Mouse (Mus musculus): ENCODE results near the gene Exoc8.

The Exoc8 gene

DNA sequence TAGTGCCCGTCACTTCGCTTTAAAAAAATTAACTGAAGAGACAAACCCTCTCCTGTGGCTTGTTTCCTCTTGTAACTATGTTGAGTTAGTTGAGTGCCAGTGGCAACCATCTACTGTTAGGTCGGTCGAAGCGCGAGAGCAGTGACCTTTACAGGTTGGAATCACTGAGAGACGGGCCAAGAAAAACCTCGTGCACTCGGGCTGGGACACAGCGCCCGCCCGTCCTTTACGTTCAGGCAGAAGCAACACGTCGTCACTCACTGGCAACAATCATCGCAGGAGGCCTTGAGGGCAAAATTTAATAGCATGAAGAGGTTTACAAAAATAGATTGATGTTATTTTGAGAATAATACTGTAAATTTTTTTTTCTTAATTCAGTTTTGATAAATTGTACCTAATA is 12.4 kb upstream of the Exoc8 start:
- DNase-seq (ENCODE audit: low spot score in 2 of 2) = no peak

- DNase-seq (ENCODE audit: low spot score in 2 of 2) = no peak
These were observed 8.0 kb upstream of the Exoc8 start for GRCm38 (mm10) chr8:124905482-124905881.

- DNase-seq (ENCODE audit: low spot score in 2 of 2) = no peak
These were observed 5.7 kb upstream of the Exoc8 start for GRCm38 (mm10) chr8:124903198-124903597.

GRCm38 (mm10) chr8:124898251-124898905 is 873 bp upstream of the Exoc8 start:
- DNase-seq (ENCODE audit: low spot score in 2 of 2) = no peak

DNA sequence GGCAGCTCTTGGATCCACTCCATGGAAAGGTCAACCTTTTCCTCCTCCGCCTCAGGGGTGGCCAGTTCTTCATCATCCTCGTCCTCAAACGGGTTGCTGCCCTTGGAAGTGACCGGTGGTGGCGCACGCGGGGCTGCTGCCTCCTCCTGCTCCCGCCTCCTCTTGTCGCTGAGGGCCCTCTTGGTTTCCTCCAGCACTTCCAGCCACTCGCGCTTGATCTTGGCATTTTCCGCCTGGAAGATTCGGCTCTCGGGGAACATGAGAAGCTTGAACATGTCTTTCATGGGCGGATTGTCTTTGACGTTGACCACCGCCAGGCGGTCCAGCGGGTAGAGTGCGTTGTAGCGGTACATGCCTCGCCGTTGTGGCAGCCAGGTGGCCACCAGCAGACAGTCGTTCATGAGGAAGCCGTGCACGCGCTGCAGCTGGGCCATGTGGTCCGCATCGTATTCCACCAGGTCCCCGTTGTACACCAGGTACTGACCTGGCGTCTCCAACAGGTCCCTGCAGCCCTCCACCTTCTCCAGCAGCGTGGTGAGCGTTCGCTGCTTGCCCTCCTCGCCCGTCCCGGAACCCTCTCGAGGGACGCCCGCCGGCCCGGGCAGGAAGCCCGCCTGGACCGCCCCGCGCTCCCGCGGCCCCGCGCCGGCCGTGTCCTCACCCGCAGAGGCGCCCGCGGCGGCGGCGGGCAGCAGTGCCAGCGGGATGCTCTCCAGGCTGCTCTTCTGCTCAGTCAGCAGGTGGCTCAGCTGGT is 696 bp downstream of the Exoc8 start:
- peak; percentile 68 to 82 for DNase-seq (ENCODE audit: low spot score in 2 of 2)

DNA sequence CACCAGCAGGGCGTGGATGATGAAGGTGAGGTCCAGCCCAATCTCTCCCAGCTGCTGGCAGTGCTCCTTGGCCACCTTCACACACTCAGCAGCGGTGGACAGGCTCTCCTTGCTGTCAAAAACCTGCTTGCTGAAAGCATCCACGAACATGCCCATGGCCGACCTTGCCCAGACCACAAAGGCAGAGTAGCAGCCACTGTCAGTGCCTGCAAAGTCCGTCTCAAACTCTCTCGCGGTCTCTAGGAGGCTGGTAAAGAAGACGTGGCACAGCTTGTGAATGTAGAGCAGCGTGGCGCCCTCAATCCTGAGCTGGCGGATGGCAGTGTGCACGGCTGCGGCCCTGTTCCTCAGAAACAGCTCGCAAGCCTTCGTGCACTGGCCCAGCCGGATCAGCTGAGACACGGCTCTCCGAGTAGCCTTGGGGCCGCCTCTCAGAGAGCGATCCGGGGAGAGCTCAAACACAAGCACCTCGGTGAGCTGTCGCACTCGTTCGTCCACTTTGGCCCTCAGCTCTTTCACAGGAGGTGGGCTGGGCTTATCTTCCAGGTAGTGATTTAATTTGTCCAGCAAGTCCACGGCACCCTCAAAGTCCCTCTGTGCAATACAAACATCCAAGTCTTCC is 1.4 kb downstream of the Exoc8 start:
- DNase-seq (ENCODE audit: low spot score in 2 of 2) = peak in 1 of 2 experiments; percentile 25

- no peak for DNase-seq (ENCODE audit: low spot score in 2 of 2)
These were observed 4.9 kb downstream of the Exoc8 start for GRCm38 (mm10) chr8:124892596-124892995.

- DNase-seq (ENCODE audit: low spot score in 2 of 2) = no peak
These were observed 9.1 kb downstream of the Exoc8 start for GRCm38 (mm10) chr8:124888385-124888784.

DNA sequence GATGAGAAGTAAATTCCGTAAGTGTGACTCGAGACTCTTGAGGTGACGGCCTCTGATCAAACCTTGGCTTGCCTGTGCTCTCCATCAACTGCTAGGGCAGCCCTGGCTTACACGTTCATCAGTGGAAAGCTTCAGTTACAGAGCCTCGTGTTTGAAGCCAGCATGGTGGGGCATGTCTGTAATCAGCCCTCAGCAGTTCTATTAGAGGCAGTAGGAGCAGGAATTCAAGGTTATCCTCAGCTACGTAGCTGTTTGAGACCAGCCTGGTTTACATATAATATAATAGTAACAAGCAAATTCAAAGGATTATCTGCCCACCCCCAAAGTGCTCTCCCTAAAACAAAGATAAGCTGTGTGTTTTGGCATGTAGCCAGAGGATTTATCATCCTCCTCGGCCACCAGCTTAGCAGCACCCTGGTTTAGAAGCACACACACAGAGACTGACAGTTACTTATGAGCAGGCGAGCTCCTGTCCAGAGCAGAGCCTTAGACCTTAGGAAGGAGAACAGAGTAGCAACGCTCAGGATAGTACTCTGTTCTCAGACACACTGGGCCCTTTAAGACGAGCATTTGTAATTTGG is 18.5 kb downstream of the Exoc8 start:
- no peak for DNase-seq (ENCODE audit: low spot score in 2 of 2)

DNA sequence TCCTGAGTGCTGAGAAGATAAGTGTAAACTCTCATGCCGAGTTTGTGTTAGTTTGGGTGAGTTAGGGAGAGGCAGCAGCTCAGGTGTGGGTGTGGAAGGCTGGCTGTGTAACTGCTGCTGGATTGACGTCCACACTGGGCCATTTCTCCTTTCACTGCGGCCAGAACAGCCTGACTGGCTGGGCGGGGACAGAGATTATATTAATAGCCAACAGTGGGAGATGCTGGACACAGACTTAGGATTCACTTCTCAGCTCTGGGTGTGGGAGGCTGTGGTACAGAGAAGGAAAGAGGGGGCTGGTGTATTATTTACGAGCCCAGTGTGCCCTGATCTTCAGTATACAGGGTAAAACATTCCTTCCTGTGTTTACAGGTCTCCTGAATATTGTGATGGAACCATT is 19.4 kb downstream of the Exoc8 start:
- DNase-seq (ENCODE audit: low spot score in 2 of 2) = no peak

DNA sequence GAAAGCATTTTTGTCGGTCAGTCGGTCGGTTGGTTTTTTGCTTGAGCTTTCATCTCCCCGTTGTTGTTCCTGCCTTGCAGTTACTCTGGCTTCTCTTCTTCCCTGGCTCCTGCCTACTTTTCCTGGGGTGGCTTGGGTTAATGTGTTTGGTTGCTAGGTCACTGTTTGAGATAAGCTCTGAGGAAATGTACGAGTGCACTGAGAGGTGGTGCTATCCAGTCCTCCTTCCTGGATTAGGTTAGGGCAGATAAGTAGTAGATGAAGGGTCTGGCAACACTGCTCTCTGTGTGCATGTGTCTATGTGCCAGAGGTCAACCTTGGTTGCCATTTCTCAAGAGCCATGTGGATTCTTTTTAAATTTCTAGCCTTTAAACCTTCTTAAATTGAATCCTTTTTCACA is 24.8 kb downstream of the Exoc8 start:
- DNase-seq (ENCODE audit: low spot score in 2 of 2) = no peak

DNA sequence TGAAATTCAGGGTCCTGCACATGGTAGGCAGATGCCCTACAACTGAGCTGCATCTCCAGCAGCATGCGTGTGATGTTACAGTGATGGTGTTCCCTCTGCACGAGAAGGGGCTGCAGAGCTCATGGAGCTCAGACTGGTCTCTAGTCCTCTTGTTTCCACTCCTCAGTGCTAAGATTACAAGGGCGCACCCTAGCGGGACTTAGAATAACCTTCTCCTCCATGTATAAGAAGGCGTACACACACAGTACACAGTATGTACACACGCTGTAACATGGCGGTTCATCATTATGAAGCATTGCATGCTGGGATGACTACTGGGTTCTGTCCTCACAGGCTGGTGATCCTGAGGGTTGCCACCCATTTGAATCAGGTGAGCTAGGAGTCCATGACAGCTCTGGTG is 25.4 kb downstream of the Exoc8 start:
- DNase-seq (ENCODE audit: low spot score in 2 of 2) = no peak

DNA sequence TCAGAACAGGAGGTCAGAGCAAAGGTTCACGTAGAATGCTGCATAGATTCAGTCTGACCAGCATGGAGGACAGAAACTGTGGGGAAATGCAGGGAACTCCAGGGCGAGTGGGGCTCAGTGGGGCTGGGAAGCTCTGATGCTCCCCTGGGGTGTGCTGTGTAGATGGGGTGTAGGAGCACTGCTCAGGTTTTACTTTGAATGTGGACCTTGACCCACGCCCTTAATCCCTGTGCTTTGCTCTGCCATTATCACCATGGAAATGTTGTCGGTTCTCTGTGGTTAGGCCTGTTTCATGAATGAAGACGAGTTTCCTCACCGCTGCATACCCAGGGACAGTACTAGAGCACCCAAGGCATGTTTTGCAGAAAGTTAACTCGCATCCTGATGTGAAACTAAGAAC is 26.0 kb downstream of the Exoc8 start:
- DNase-seq (ENCODE audit: low spot score in 2 of 2) = no peak

DNA sequence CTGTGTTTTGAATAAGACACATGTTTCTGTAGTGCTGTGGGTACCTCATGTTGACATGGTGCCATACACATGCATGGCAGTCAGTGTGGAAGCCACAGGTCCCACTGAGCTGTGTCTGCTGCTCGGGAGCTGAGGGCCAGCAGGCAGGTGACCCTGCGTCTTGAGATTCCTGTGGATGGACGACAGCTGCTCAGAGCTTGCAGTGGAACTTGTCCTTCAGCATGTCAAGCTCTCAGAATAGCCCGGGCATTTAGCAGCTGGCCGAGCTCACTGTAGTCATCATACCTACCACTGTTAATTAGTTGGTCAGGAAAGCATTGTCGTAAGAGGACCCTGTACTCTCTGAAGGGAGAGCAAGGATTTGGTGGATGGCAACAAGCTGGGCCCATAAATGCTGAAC is 27.8 kb downstream of the Exoc8 start:
- no peak for DNase-seq (ENCODE audit: low spot score in 2 of 2)

GRCm38 (mm10) chr8:124867126-124867525 is 30.4 kb downstream of the Exoc8 start:
- no peak for DNase-seq (ENCODE audit: low spot score in 2 of 2)

- no peak for DNase-seq (ENCODE audit: low spot score in 2 of 2)
These were observed 30.8 kb downstream of the Exoc8 start for GRCm38 (mm10) chr8:124866669-124867068.

DNA sequence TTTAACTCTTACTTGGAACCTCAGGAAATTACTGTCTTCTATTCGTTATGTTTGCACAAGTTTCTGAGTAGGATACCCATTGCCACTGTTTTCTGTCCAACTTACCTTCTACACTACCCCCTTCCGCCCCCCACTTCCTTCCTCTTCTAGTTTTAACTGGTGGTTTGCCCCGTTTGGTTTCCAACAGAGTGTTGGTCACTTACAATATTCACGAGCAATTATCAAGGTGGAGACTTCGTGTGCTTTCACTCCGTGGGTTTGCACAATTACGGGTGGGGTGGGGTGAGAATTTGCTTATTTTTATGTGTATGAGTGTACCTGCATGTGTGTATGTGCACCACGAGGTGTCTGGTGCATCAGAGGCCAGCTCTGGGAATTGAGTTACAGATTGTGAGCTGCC is 33.8 kb downstream of the Exoc8 start:
- peak; percentile 22 to 27 for DNase-seq (ENCODE audit: low spot score in 2 of 2)

GRCm38 (mm10) chr8:124863163-124863677 is 34.3 kb downstream of the Exoc8 start:
- DNase-seq (ENCODE audit: low spot score in 2 of 2) = no peak

- DNase-seq (ENCODE audit: low spot score in 2 of 2) = peak; percentile 91 to 92
These were observed 35.0 kb downstream of the Exoc8 start, which contains the start of the genes Gnpat and 2810004N23Rik for GRCm38 (mm10) chr8:124862321-124863162. Gene Gnpat (plus strand): TSS chr8:124863033. Gene 2810004N23Rik (minus strand): TSS chr8:124863120.

- DNase-seq (ENCODE audit: low spot score in 2 of 2) = no peak
These were observed 37.3 kb downstream of the Exoc8 start for GRCm38 (mm10) chr8:124860188-124860587.

DNA sequence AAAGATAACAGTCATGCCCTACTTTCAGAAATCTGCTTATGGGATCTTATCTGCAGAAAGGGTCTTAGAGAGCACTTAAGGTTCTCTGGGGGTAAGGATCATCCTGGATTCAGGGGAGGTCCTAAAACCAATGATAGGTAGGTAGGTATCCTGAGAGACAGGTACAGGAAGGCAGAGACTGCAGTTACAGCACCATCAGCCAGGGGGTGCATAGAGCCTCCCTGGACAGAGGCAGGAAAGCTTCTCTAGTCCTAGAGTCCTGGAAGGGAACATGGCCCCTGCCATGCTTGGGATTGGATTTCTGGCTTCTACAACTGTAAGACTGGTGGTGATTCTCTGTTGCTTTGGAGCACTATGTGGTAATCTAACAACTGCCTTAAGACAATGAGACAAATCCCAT is 38.0 kb downstream of the Exoc8 start:
- DNase-seq (ENCODE audit: low spot score in 2 of 2) = peak in 1 of 2 experiments; percentile 64
